23 mouse cellular contexts compared by ENCODE assay signal in genomic region chr16:57853751-57854150, GRCm38 (mm10).
"Had no signal": no experiment of that assay in that cellular context is flagged by ENCODE, and none has a peak within 500 bp of the region (broad histone marks: within the 10 kb centered on the region; RNA-seq: fewer than 3 reads in every experiment).

No protein-coding gene starts in this region.

- H3K36me3 ChIP-seq: limb, embryonic 10.5 days; limb, embryonic 13.5 days; liver, embryonic 12.5 days; liver, embryonic 15.5 days; lung, embryonic 15.5 days; midbrain, embryonic 12.5 days; midbrain, embryonic 15.5 days; neural tube, embryonic 12.5 days; neural tube, embryonic 15.5 days had no signal

- H3K9me3 ChIP-seq: limb, embryonic 10.5 days; limb, embryonic 13.5 days; liver, embryonic 12.5 days; liver, embryonic 15.5 days; lung, embryonic 15.5 days; midbrain, embryonic 12.5 days; midbrain, embryonic 15.5 days; neural tube, embryonic 12.5 days; neural tube, embryonic 15.5 days had no signal

- H3K4me2 ChIP-seq: limb, embryonic 13.5 days; liver, embryonic 12.5 days; liver, embryonic 15.5 days; lung, embryonic 15.5 days; midbrain, embryonic 12.5 days; midbrain, embryonic 15.5 days; neural tube, embryonic 12.5 days; neural tube, embryonic 15.5 days had no signal

- ATAC-seq: liver, embryonic 12.5 days; midbrain, embryonic 15.5 days had no signal

- H3K27ac ChIP-seq: layer of hippocampus, adult 2 months; limb, embryonic 10.5 days; limb, embryonic 13.5 days; liver, embryonic 12.5 days; liver, embryonic 15.5 days; lung, embryonic 15.5 days; macrophage; midbrain, embryonic 12.5 days; midbrain, embryonic 15.5 days; neural tube, embryonic 12.5 days; neural tube, embryonic 15.5 days; stomach, postnatal 0 days had no signal

- H3K4me1 ChIP-seq: liver, embryonic 15.5 days had no signal

- H3K27me3 ChIP-seq: limb, embryonic 13.5 days; liver, embryonic 12.5 days; liver, embryonic 15.5 days; lung, embryonic 15.5 days; midbrain, embryonic 12.5 days; midbrain, embryonic 15.5 days; neural tube, embryonic 12.5 days; neural tube, embryonic 15.5 days had no signal

- H3K9ac ChIP-seq: limb, embryonic 13.5 days; liver, embryonic 12.5 days; liver, embryonic 15.5 days; lung, embryonic 15.5 days; midbrain, embryonic 12.5 days; midbrain, embryonic 15.5 days; neural tube, embryonic 12.5 days; neural tube, embryonic 15.5 days had no signal

- DNase-seq: kidney, adult 8-10 months; kidney, postnatal 10 days; layer of hippocampus, adult 9-11 months; liver; lung, adult 18-20 months; right cerebral cortex, adult 18-20 months; right cerebral cortex, postnatal 14 days; right cerebral cortex, postnatal 4 days; thymus, adult 2 months; thymus, postnatal 14 days; thymus, postnatal 4 days had no signal

- H3K4me3 ChIP-seq: layer of hippocampus, adult 2 months; limb, embryonic 10.5 days; limb, embryonic 13.5 days; liver, embryonic 12.5 days; liver, embryonic 15.5 days; lung, embryonic 15.5 days; midbrain, embryonic 12.5 days; midbrain, embryonic 15.5 days; neural tube, embryonic 12.5 days; neural tube, embryonic 15.5 days had no signal
